Mouse (Mus musculus) urinary bladder, adult 2 months (tissue): ENCODE measurements around the gene Prr7. TPM values are rescaled to one million over a fixed set of nuclear protein-coding genes. Genes with fewer than 3 reads are reported as not detected.

ENCODE experiments used
- DNase-seq: peaks from one replicate; pipeline ENCODE4 v3.0.0; 2022; ENCODE audit warnings: low spot score
- polyA plus RNA-seq: library from polyadenylated mRNA; depleted of rRNA; stranded (reverse); fragments of >200 nt; gene quantifications from 2 replicates; pipeline ENCODE4 v1.2.3, GENCODE M21; 2012

The Prr7 gene
- polyA plus RNA-seq, 1 experiment: 3.5 TPM

- DNase-seq: no peak
Observed at GRCm38 (mm10) chr13:55477492-55477891, 13.4 kb downstream of the Prr7 start.

GRCm38 (mm10) chr13:55478036-55478435 lies 14.0 kb downstream of the Prr7 start:
- no peak for DNase-seq

GRCm38 (mm10) chr13:55479008-55479407 lies 14.9 kb downstream of the Prr7 start:
- no peak for DNase-seq

- no peak for DNase-seq
Observed at GRCm38 (mm10) chr13:55479929-55480328, 15.9 kb downstream of the Prr7 start.

GRCm38 (mm10) chr13:55482542-55482941 lies 18.5 kb downstream of the Prr7 start:
- no peak for DNase-seq

- no peak for DNase-seq
Observed at GRCm38 (mm10) chr13:55483071-55483470, 19.0 kb downstream of the Prr7 start.

GRCm38 (mm10) chr13:55483593-55483992 lies 19.5 kb downstream of the Prr7 start:
- no peak for DNase-seq

- no peak for DNase-seq
Observed at GRCm38 (mm10) chr13:55484520-55485088, 20.5 kb downstream of the Prr7 start.

GRCm38 (mm10) chr13:55486029-55486794 lies 22.1 kb downstream of the Prr7 start:
- no peak for DNase-seq

- no peak for DNase-seq
Observed at GRCm38 (mm10) chr13:55486916-55487577, 23.0 kb downstream of the Prr7 start.

- no peak for DNase-seq
Observed at GRCm38 (mm10) chr13:55487578-55488498, 23.8 kb downstream of the Prr7 start, which contains the start of gene Dbn1. Dbn1 (minus strand) TSS chr13:55488111.

GRCm38 (mm10) chr13:55494257-55494656 lies 30.2 kb downstream of the Prr7 start:
- no peak for DNase-seq

GRCm38 (mm10) chr13:55494883-55495621 lies 31.0 kb downstream of the Prr7 start:
- no peak for DNase-seq

GRCm38 (mm10) chr13:55495702-55496101 lies 31.6 kb downstream of the Prr7 start:
- DNase-seq: no peak

GRCm38 (mm10) chr13:55496661-55497060 lies 32.6 kb downstream of the Prr7 start:
- no peak for DNase-seq

GRCm38 (mm10) chr13:55498906-55499305 lies 34.8 kb downstream of the Prr7 start:
- no peak for DNase-seq

- no peak for DNase-seq
Observed at GRCm38 (mm10) chr13:55500575-55500974, 36.5 kb downstream of the Prr7 start.

GRCm38 (mm10) chr13:55502405-55502804 lies 38.3 kb downstream of the Prr7 start:
- no peak for DNase-seq

GRCm38 (mm10) chr13:55504390-55504789 lies 40.3 kb downstream of the Prr7 start:
- no peak for DNase-seq

GRCm38 (mm10) chr13:55505810-55506209 lies 41.7 kb downstream of the Prr7 start:
- no peak for DNase-seq

GRCm38 (mm10) chr13:55506697-55507096 lies 42.6 kb downstream of the Prr7 start:
- DNase-seq: no peak
